Mouse (Mus musculus) heart, embryonic 10.5 days (tissue): ENCODE data around the gene Eif4g3. TPM values are rescaled to one million over a fixed set of nuclear protein-coding genes. Genes with fewer than 3 reads are reported as not detected.
"Not testable (repeated sequence)": the region's sequence is repeated elsewhere in the genome, so short reads cannot be mapped to it uniquely, and the experiment has no call there.

ENCODE experiments used
- DNase-seq: peaks from one replicate; pipeline ENCODE4 v3.0.0-alpha.2; 2017; ENCODE audit warnings: low spot score
- H3K27ac ChIP-seq: fragments of 300-500 bp; sonication (generic); 2 replicates; pipeline ENCODE4 v1.5.1; 2016; ENCODE audit warnings: mild to moderate bottlenecking
- H3K27me3 ChIP-seq: fragments of 300-500 bp; sonication (generic); 2 replicates; pipeline ENCODE4 v1.6.1; 2016; ENCODE audit warnings: mild to moderate bottlenecking; ENCODE audit not compliant: poor library complexity, insufficient read depth, severe bottlenecking
- H3K36me3 ChIP-seq: fragments of 300-500 bp; sonication (generic); 2 replicates; pipeline ENCODE4 v1.6.1; 2016; ENCODE audit warnings: mild to moderate bottlenecking, moderate library complexity
- H3K4me1 ChIP-seq: fragments of 300-500 bp; sonication (generic); 2 replicates; pipeline ENCODE4 v1.6.1; 2016; ENCODE audit warnings: mild to moderate bottlenecking
- H3K4me3 ChIP-seq: fragments of 300-500 bp; sonication (generic); 2 replicates; pipeline ENCODE4 v1.5.1; 2016; ENCODE audit warnings: mild to moderate bottlenecking, moderate library complexity
- H3K9me3 ChIP-seq: fragments of 300-500 bp; sonication (generic); 2 replicates; pipeline ENCODE4 v1.6.1; 2016; ENCODE audit warnings: mild to moderate bottlenecking, moderate library complexity
- WGBS: fragments of 180-500 bp; shearing (Covaris S2); methylation state at CpG from one replicate; pipeline ENCODE4 v1.1.7; 2016; 5-methylcytosine and 5-hydroxymethylcytosine counted together
- polyA plus RNA-seq: library from polyadenylated mRNA; unstranded; fragments of >200 nt; fragmentation: Nextera tagmentation; extraction: Ambion mirVana; gene quantifications from 2 replicates; pipeline ENCODE4 v1.2.1, GENCODE M21; 2016

The Eif4g3 gene
- polyA plus RNA-seq, 1 experiment from 2014 or later, result 35.3 TPM

- 66% methylated on average over 9 of the region's 9 CpGs for WGBS
- Histone ChIP-seq H3K27me3 (no peaks in the 10 kb centered on the region), H3K27ac (no peak overlapping the region), H3K36me3 (peaks cover 71% of the 10 kb centered on the region), H3K4me3 (no peak overlapping the region), H3K9me3 (peaks cover 4% of the 10 kb centered on the region; the same call in 1 of the 2 replicates), H3K4me1 (peaks cover 17% of the 10 kb centered on the region)
- DNase-seq, result no peak
Measured at GRCm38 (mm10) chr4:137963881-137964584, 28.8 kb upstream of the Eif4g3 start.

GRCm38 (mm10) chr4:137964585-137964930 is 28.3 kb upstream of the Eif4g3 start:
- H3K36me3 ChIP-seq, result peaks cover 65% of the 10 kb centered on the region
- no peaks in the 10 kb centered on the region for H3K27me3 ChIP-seq
- peaks cover 17% of the 10 kb centered on the region for H3K4me1 ChIP-seq
- no peak overlapping the region for H3K4me3 ChIP-seq
- peaks cover 2% of the 10 kb centered on the region; the same call in 1 of the 2 replicates for H3K9me3 ChIP-seq
- DNase-seq, result no peak
- H3K27ac ChIP-seq, result no peak overlapping the region
- 91% methylated on average over 11 of the region's 11 CpGs for WGBS

GRCm38 (mm10) chr4:137968203-137968602 is 24.6 kb upstream of the Eif4g3 start:
- Histone ChIP-seq H3K4me1 (no peaks in the 10 kb centered on the region), H3K27ac (no peak overlapping the region), H3K36me3 (peaks cover 31% of the 10 kb centered on the region), H3K4me3 (no peak overlapping the region), H3K27me3 (no peaks in the 10 kb centered on the region), H3K9me3 (no peaks in the 10 kb centered on the region)
- DNase-seq, result peak; percentile 89
- WGBS, result 11% methylated on average over 9 of the region's 9 CpGs

DNA sequence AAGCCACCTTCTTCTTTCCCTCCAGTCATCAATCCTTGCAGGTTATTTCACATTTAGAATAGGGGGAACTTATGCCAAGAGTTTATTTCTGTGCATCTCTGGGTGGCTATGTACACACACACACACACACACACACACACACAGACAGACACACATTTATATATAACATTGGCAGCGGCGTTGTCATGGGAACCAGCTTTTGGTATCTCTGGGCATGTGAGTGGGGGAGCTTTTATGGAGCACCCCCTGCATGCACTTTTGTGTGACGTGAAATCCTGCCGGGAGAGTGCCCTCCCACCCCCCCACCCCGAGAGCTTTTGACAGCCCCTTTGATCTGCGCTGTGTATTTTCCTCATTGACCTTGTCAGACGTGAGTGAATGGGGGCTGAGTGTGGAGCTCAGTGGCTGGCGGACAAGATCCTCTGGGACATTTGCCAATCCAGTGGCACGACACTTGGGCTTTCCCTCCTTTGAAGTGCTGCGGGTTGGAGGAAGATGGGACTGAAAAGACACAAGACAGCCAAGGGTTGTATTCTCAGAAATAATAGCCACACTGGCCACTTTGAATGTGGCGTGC is 22.1 kb upstream of the Eif4g3 start:
- not testable (repeated sequence) for H3K9me3 ChIP-seq, H3K27ac ChIP-seq, H3K36me3 ChIP-seq, DNase-seq, H3K4me3 ChIP-seq, H3K4me1 ChIP-seq, H3K27me3 ChIP-seq
- WGBS, result no CpG with 5 or more reads among the region's 11 CpGs

- H3K27ac ChIP-seq, H3K36me3 ChIP-seq, DNase-seq, H3K4me3 ChIP-seq, H3K27me3 ChIP-seq, H3K4me1 ChIP-seq, H3K9me3 ChIP-seq: not testable (repeated sequence)
- WGBS, result no CpG with 5 or more reads among the region's 11 CpGs
Measured at GRCm38 (mm10) chr4:137974856-137975432, 17.9 kb upstream of the Eif4g3 start.

- H3K27ac ChIP-seq, H3K9me3 ChIP-seq, H3K27me3 ChIP-seq, H3K4me3 ChIP-seq, H3K36me3 ChIP-seq, H3K4me1 ChIP-seq, DNase-seq: not testable (repeated sequence)
- no CpG with 5 or more reads among the region's 11 CpGs for WGBS
Measured at GRCm38 (mm10) chr4:137979066-137979644, 13.7 kb upstream of the Eif4g3 start.

DNA sequence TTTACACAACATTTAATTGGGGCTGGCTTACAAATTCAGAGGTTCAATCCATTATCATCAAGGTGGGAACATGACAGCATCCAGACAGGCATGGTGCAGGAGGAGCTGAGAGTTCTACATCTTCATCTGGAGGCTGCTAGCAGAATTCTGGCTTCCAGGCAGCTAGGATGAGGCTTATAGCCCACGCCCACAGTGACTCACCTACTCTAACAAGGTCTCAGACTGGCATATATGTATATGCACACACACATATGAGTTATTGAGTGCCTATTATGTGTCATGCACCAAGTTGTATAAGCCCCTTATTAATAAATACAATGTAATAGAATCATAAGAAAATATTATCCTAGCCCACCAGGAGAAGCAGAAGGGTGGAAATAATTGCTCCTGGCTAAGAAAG is 10.0 kb upstream of the Eif4g3 start:
- no peaks in the 10 kb centered on the region for H3K27me3 ChIP-seq
- WGBS, result 63% methylated on average over 1 of the region's 1 CpGs

GRCm38 (mm10) chr4:137984212-137984611 is 8.6 kb upstream of the Eif4g3 start:
- DNase-seq, result peak; percentile 76
- 42% methylated on average over 10 of the region's 10 CpGs for WGBS
- no peaks in the 10 kb centered on the region for H3K36me3 ChIP-seq
- H3K27me3 ChIP-seq, result peaks cover 4% of the 10 kb centered on the region; the same call in 1 of the 2 replicates
- no peak overlapping the region for H3K4me3 ChIP-seq
- no peaks in the 10 kb centered on the region for H3K9me3 ChIP-seq
- peaks cover 10% of the 10 kb centered on the region for H3K4me1 ChIP-seq
- no peak overlapping the region for H3K27ac ChIP-seq

More for the DNA sequence above, 10.0 kb upstream of the Eif4g3 start:
- Histone ChIP-seq H3K4me1 (peaks cover 4% of the 10 kb centered on the region; the same call in 1 of the 2 replicates), H3K9me3 (no peaks in the 10 kb centered on the region), H3K36me3 (no peaks in the 10 kb centered on the region), H3K4me3 (no peak overlapping the region), H3K27ac (no peak overlapping the region)
- no peak for DNase-seq

- WGBS, result 79% methylated on average over 5 of the region's 5 CpGs
- no peak overlapping the region for H3K4me3 ChIP-seq
- H3K27ac ChIP-seq, result no peak overlapping the region
- no peaks in the 10 kb centered on the region for H3K9me3 ChIP-seq
- H3K27me3 ChIP-seq, result peaks cover 6% of the 10 kb centered on the region; the same call in 1 of the 2 replicates
- H3K36me3 ChIP-seq, result no peaks in the 10 kb centered on the region
- DNase-seq, result peak; percentile 69
- H3K4me1 ChIP-seq, result peaks cover 10% of the 10 kb centered on the region
Measured at GRCm38 (mm10) chr4:137984746-137985145, 8.1 kb upstream of the Eif4g3 start.

DNA sequence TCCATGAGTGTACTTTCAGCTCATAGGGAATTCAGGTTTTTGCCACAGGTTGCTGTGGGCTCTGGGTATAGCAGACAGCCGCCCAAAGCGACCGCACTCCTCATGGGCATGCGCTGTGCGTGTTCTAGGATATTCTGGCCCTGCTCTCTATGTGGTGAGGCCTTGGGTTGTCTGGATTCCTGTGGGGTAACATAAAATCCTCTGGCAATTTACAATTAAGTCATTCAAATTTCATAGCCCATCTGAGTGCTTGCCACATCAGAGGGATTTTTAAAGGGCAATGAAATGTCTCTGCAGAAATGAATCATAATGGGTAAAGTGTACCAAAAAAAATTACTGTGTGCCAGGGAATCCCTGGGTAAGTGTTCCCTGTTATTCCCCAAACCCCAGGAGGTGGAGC is 3.4 kb upstream of the Eif4g3 start:
- no peak for DNase-seq
- H3K36me3 ChIP-seq, result no peaks in the 10 kb centered on the region
- H3K27me3 ChIP-seq, result peaks cover 19% of the 10 kb centered on the region; the same call in 1 of the 2 replicates
- peaks cover 21% of the 10 kb centered on the region for H3K4me1 ChIP-seq
- H3K9me3 ChIP-seq, result no peaks in the 10 kb centered on the region
- WGBS, result 87% methylated on average over 5 of the region's 5 CpGs
- H3K27ac ChIP-seq, result no peak overlapping the region
- H3K4me3 ChIP-seq, result no peak overlapping the region

DNA sequence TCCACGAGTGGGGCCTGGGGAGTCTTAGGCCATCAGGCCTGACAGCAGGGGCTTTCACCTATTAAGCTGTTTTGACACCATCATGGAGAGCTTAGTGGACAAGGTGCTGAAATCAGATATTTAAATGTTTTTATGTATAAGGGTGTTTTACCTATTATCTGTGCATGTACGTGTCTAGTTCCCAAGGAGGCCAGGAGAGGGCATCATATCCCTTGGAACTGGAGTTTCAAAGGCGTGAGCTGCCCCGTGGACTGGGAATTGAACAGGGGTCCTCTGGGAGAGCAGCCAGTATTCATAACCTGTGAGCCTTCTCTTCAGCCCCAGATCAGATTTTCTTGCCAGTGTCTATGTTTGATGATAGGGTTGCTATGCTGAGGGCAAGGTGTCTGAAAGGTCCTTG is 2.4 kb upstream of the Eif4g3 start:
- 82% methylated on average over 4 of the region's 4 CpGs for WGBS
- peaks cover 19% of the 10 kb centered on the region; the same call in 1 of the 2 replicates for H3K27me3 ChIP-seq
- no peak for DNase-seq
- H3K9me3 ChIP-seq, result no peaks in the 10 kb centered on the region
- peaks cover 29% of the 10 kb centered on the region for H3K4me1 ChIP-seq
- H3K36me3 ChIP-seq, result no peaks in the 10 kb centered on the region
- no peak overlapping the region for H3K4me3 ChIP-seq
- no peak overlapping the region for H3K27ac ChIP-seq

DNA sequence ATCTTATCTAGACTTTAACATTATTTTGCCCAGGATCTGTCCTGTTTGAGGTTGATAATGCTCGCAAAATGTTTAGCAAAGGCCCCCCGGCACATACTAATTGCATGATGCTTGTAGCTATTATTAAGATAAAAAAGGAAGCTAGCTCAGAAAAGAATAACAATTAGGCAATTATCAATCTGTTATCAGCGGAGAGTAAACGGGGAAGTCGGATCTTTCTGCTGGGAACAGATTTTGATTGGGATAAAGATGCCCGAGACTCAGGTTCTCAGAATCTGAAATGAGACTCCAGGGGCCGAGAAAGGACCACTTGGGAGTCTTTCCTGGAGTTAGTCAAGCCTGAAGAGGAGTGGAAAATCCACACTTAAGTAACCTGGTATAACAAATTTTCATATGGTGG is 1.6 kb upstream of the Eif4g3 start:
- no peaks in the 10 kb centered on the region for H3K9me3 ChIP-seq

GRCm38 (mm10) chr4:137993291-137993758 is 503 bp downstream of the Eif4g3 start:
- Histone ChIP-seq H3K27me3 (peaks cover 19% of the 10 kb centered on the region; the same call in 1 of the 2 replicates), H3K4me3 (peak overlapping the region; percentile 98), H3K4me1 (peaks cover 43% of the 10 kb centered on the region), H3K9me3 (no peaks in the 10 kb centered on the region), H3K27ac (peak overlapping the region; percentile 98), H3K36me3 (peaks cover 20% of the 10 kb centered on the region)
- DNase-seq, result peak; percentile 98
- WGBS, result 1% methylated on average over 58 of the region's 59 CpGs

More for the DNA sequence above, 1.6 kb upstream of the Eif4g3 start:
- Histone ChIP-seq H3K27ac (no peak overlapping the region), H3K4me3 (no peak overlapping the region), H3K4me1 (peaks cover 37% of the 10 kb centered on the region), H3K27me3 (peaks cover 19% of the 10 kb centered on the region; the same call in 1 of the 2 replicates), H3K36me3 (peaks cover 2% of the 10 kb centered on the region)
- DNase-seq, result no peak
- WGBS, result 63% methylated on average over 7 of the region's 7 CpGs
